Mouse (Mus musculus): ENCODE measurements at regions not wholly inside any gene's neighbourhood (a gene's known extent, or its start where the extent isn't known, plus 50 kb on each side); places are given as distances from the start of the nearest gene placed in this dataset.

GRCm38 (mm10) chr14:67569744-67570322 lies 1560.8 kb upstream of the Gulo start:
- Histone ChIP-seq H3K9me3 (ENCODE audit: control insufficient read depth, low read length) (no peaks in the 10 kb centered on the region), H3K27ac (replicated peaks) (no peak overlapping the region), H3K4me3 (ENCODE audit: low read depth, low read length) (no peak overlapping the region), H3K36me3 (ENCODE audit: control insufficient read depth, insufficient read depth, low read length) (no peaks in the 10 kb centered on the region), H3K27me3 (ENCODE audit: control insufficient read depth, insufficient read depth, low read length) (no peaks in the 10 kb centered on the region), H3K4me1 (replicated peaks; ENCODE audit: control insufficient read depth, insufficient read depth) (no peaks in the 10 kb centered on the region), H3K9ac (ENCODE audit: low read length) (no peak overlapping the region), H3K4me2 (replicated peaks; ENCODE audit: low read depth) (no peak overlapping the region)
- no peak for DNase-seq (ENCODE audit: low spot score)
- ATAC-seq (ENCODE audit: low FRiP score, low TSS enrichment), result no peak
- TF ChIP-seq CTCF (IDR thresholded peaks at IDR 0.05; ENCODE audit: low read depth), result no peak
- no peak for TF ChIP-seq EP300 (optimal IDR thresholded peaks at IDR 0.05)
- 45% methylated on average over 16 of the region's 17 CpGs for WGBS

- H3K27ac ChIP-seq (replicated peaks), result no peak overlapping the region
- no peaks in the 10 kb centered on the region for H3K4me1 ChIP-seq (replicated peaks; ENCODE audit: control insufficient read depth, insufficient read depth)
- ATAC-seq (ENCODE audit: low FRiP score, low TSS enrichment) (no peak), DNase-seq (ENCODE audit: low spot score) (no peak)
- H3K4me2 ChIP-seq (replicated peaks; ENCODE audit: low read depth), result no peak overlapping the region
- TF ChIP-seq EP300 (optimal IDR thresholded peaks at IDR 0.05), result no peak
- TF ChIP-seq CTCF (IDR thresholded peaks at IDR 0.05; ENCODE audit: low read depth), result no peak
- H3K9ac ChIP-seq (ENCODE audit: low read length), result no peak overlapping the region
- H3K9me3 ChIP-seq (ENCODE audit: control insufficient read depth, low read length), result no peaks in the 10 kb centered on the region
- H3K4me3 ChIP-seq (ENCODE audit: low read depth, low read length), result no peak overlapping the region
- WGBS, result 34% methylated on average over 22 of the region's 22 CpGs
- H3K36me3 ChIP-seq (ENCODE audit: control insufficient read depth, insufficient read depth, low read length), result no peaks in the 10 kb centered on the region
- H3K27me3 ChIP-seq (ENCODE audit: control insufficient read depth, insufficient read depth, low read length), result no peaks in the 10 kb centered on the region
These were observed 1560.1 kb upstream of the Gulo start for GRCm38 (mm10) chr14:67568896-67569743.

- no peaks in the 10 kb centered on the region for H3K27me3 ChIP-seq (ENCODE audit: control insufficient read depth, insufficient read depth, low read length)
- H3K9ac ChIP-seq (ENCODE audit: low read length), result no peak overlapping the region
- no peaks in the 10 kb centered on the region for H3K9me3 ChIP-seq (ENCODE audit: control insufficient read depth, low read length)
- no peaks in the 10 kb centered on the region for H3K36me3 ChIP-seq (ENCODE audit: control insufficient read depth, insufficient read depth, low read length)
- 95% methylated on average over 7 of the region's 7 CpGs for WGBS
- TF ChIP-seq CTCF (IDR thresholded peaks at IDR 0.05; ENCODE audit: low read depth), result no peak
- TF ChIP-seq EP300 (optimal IDR thresholded peaks at IDR 0.05), result no peak
- no peaks in the 10 kb centered on the region for H3K4me1 ChIP-seq (replicated peaks; ENCODE audit: control insufficient read depth, insufficient read depth)
- no peak for ATAC-seq (ENCODE audit: low FRiP score, low TSS enrichment)
- no peak overlapping the region for H3K4me2 ChIP-seq (replicated peaks; ENCODE audit: low read depth)
- DNase-seq (ENCODE audit: low spot score), result no peak
- H3K27ac ChIP-seq (replicated peaks), result no peak overlapping the region
- no peak overlapping the region for H3K4me3 ChIP-seq (ENCODE audit: low read depth, low read length)
These were observed 1545.9 kb upstream of the Gulo start for GRCm38 (mm10) chr14:67554897-67555296.

GRCm38 (mm10) chr14:67550462-67551185 lies 1541.6 kb upstream of the Gulo start:
- TF ChIP-seq CTCF (IDR thresholded peaks at IDR 0.05; ENCODE audit: low read depth), result no peak
- TF ChIP-seq EP300 (optimal IDR thresholded peaks at IDR 0.05), result no peak

GRCm38 (mm10) chr14:67548750-67549149 lies 1539.7 kb upstream of the Gulo start:
- no peaks in the 10 kb centered on the region for H3K27me3 ChIP-seq (ENCODE audit: control insufficient read depth, insufficient read depth, low read length)
- H3K27ac ChIP-seq (replicated peaks), result no peak overlapping the region
- WGBS, result 86% methylated on average over 6 of the region's 6 CpGs
- ATAC-seq (ENCODE audit: low FRiP score, low TSS enrichment) (no peak), DNase-seq (ENCODE audit: low spot score) (no peak)
- peak; percentile 51 for TF ChIP-seq CTCF (IDR thresholded peaks at IDR 0.05; ENCODE audit: low read depth)
- no peak for TF ChIP-seq EP300 (optimal IDR thresholded peaks at IDR 0.05)
- H3K9ac ChIP-seq (ENCODE audit: low read length), result no peak overlapping the region
- H3K9me3 ChIP-seq (ENCODE audit: control insufficient read depth, low read length), result no peaks in the 10 kb centered on the region
- no peaks in the 10 kb centered on the region for H3K4me1 ChIP-seq (replicated peaks; ENCODE audit: control insufficient read depth, insufficient read depth)
- no peak overlapping the region for H3K4me3 ChIP-seq (ENCODE audit: low read depth, low read length)
- H3K4me2 ChIP-seq (replicated peaks; ENCODE audit: low read depth), result no peak overlapping the region
- no peaks in the 10 kb centered on the region for H3K36me3 ChIP-seq (ENCODE audit: control insufficient read depth, insufficient read depth, low read length)

More at GRCm38 (mm10) chr14:67550462-67551185, 1541.6 kb upstream of the Gulo start:
- 67% methylated on average over 6 of the region's 6 CpGs for WGBS
- Histone ChIP-seq H3K4me2 (replicated peaks; ENCODE audit: low read depth) (no peak overlapping the region), H3K9me3 (ENCODE audit: control insufficient read depth, low read length) (no peaks in the 10 kb centered on the region), H3K27me3 (ENCODE audit: control insufficient read depth, insufficient read depth, low read length) (no peaks in the 10 kb centered on the region), H3K36me3 (ENCODE audit: control insufficient read depth, insufficient read depth, low read length) (no peaks in the 10 kb centered on the region), H3K9ac (ENCODE audit: low read length) (no peak overlapping the region), H3K27ac (replicated peaks) (no peak overlapping the region), H3K4me3 (ENCODE audit: low read depth, low read length) (no peak overlapping the region), H3K4me1 (replicated peaks; ENCODE audit: control insufficient read depth, insufficient read depth) (no peaks in the 10 kb centered on the region)
- ATAC-seq (ENCODE audit: low FRiP score, low TSS enrichment) (no peak), DNase-seq (ENCODE audit: low spot score) (no peak)
